Mouse (Mus musculus) embryonic facial prominence, embryonic 14.5 days (tissue): ENCODE results near the gene Gstm6. TPM values are rescaled to one million over a fixed set of nuclear protein-coding genes. Genes with fewer than 3 reads are reported as not detected.

Experiments used
- ATAC-seq: fragments of 200-750 bp; cut with Nextera tagmentation; 2 replicates; pipeline ENCODE4 v1.8.0; 2017; ENCODE audit warnings: low read depth, moderate number of reproducible peaks, moderate TSS enrichment
- DNase-seq: peaks from one replicate; pipeline ENCODE4 v3.0.0-alpha.2; 2015; ENCODE audit warnings: low spot score
- H3K27ac ChIP-seq: fragments of 300-500 bp; sonication (generic); replicated peaks from 2 replicates; pipeline ENCODE4 v1.5.1; 2014; ENCODE audit warnings: low read depth, mild to moderate bottlenecking, low read length, moderate library complexity
- H3K27me3 ChIP-seq: fragments of 300-500 bp; sonication (generic); replicated peaks from 2 replicates; pipeline ENCODE4 v1.6.1; 2014; ENCODE audit warnings: low read length; ENCODE audit not compliant: control insufficient read depth, insufficient read depth
- H3K36me3 ChIP-seq: fragments of 300-500 bp; sonication (generic); 2 replicates; pipeline ENCODE4 v1.6.1; 2014; ENCODE audit warnings: low read length, mixed read lengths; ENCODE audit not compliant: control insufficient read depth, insufficient read depth
- H3K4me1 ChIP-seq: fragments of 300-500 bp; sonication (generic); 2 replicates; pipeline ENCODE4 v1.6.1; 2014; ENCODE audit warnings: antibody characterized with exemption, low read length; ENCODE audit not compliant: control insufficient read depth, insufficient read depth
- H3K4me2 ChIP-seq: fragments of 300-500 bp; sonication (generic); 2 replicates; pipeline ENCODE4 v1.6.1; 2014; ENCODE audit warnings: low read depth, mild to moderate bottlenecking, low read length, moderate library complexity, mixed read lengths
- H3K4me3 ChIP-seq: fragments of 300-500 bp; sonication (generic); 2 replicates; pipeline ENCODE4 v1.5.1; 2014; ENCODE audit warnings: low read depth, mild to moderate bottlenecking, low read length
- H3K9ac ChIP-seq: fragments of 300-500 bp; sonication (generic); 2 replicates; pipeline ENCODE4 v1.6.1; 2014; ENCODE audit warnings: low read depth, mild to moderate bottlenecking, low read length, moderate library complexity, mixed read lengths
- H3K9me3 ChIP-seq: fragments of 300-500 bp; sonication (generic); 2 replicates; pipeline ENCODE4 v1.6.1; 2016; ENCODE audit warnings: low read length; ENCODE audit not compliant: control insufficient read depth
- whole genome bisulfite sequencing: fragments of 180-500 bp; shearing (Covaris S2); extraction: QIAGEN DNeasy Blood & Tissue Kit; methylation state at CpG from one replicate; pipeline ENCODE4 v1.1.7; 2014; 5-methylcytosine and 5-hydroxymethylcytosine counted together
- polyA plus RNA-seq: library from polyadenylated mRNA; unstranded; fragments of >200 nt; fragmentation: Nextera tagmentation; extraction: Ambion mirVana; gene quantifications from 2 replicates; pipeline ENCODE4 v1.2.1, GENCODE M21; 2014

Gene Gstm6
- polyA plus RNA-seq, 1 experiment from 2014 or later: 7.5 TPM

DNA sequence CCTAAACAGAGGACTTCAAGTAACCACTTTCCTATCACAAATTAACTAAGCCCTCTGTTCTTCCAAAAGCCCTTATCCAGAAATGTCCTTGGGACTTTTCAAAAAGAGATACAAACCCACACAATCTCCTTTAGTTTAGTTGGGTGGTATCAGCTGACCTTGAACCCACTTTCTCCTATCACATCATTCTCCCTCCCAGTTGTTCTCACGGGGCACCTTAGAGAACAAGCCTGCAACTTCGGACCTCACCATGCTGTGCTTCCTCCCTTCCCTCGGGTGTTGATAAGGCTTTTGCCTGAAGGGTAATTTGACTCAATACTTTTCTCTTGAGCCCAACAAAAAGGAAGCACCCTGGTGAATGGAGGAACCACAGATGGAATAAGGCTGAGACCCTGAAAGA lies 7.7 kb downstream of the Gstm6 start:
- Histone ChIP-seq H3K4me2 (no peak overlapping the region), H3K27ac (no peak overlapping the region), H3K27me3 (no peaks in the 10 kb centered on the region), H3K4me1 (no peaks in the 10 kb centered on the region), H3K9me3 (no peaks in the 10 kb centered on the region), H3K4me3 (no peak overlapping the region), H3K9ac (no peak overlapping the region), H3K36me3 (no peaks in the 10 kb centered on the region)
- no peak for DNase-seq
- ATAC-seq: no peak
- 58% methylated on average over 3 of the region's 3 CpGs for WGBS

DNA sequence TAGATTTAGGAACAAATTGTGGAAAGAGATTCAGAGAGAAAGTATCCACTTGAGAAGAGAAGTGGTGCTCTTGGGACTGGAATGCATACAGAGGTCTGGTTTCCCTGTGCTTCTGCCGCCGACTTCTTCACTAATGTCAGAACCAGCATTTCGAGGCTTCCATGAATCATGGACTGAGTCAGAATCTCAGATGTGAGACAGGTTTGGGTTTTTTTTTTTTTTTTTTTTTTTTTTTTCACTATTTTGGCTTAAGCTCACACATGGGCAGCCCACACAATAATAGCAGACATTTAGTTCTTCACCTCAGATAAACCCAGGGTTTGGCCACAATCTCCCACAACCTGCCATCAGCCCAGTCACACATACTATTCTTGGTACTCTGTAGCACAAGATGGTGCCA lies 8.3 kb downstream of the Gstm6 start:
- H3K4me1 ChIP-seq: no peaks in the 10 kb centered on the region
- 82% methylated on average over 3 of the region's 3 CpGs for WGBS
- DNase-seq (no peak), ATAC-seq (no peak)
- H3K27me3 ChIP-seq: no peaks in the 10 kb centered on the region
- H3K27ac ChIP-seq: no peak overlapping the region
- H3K9ac ChIP-seq: no peak overlapping the region
- no peaks in the 10 kb centered on the region for H3K36me3 ChIP-seq
- no peak overlapping the region for H3K4me2 ChIP-seq
- no peak overlapping the region for H3K4me3 ChIP-seq
- no peaks in the 10 kb centered on the region for H3K9me3 ChIP-seq

DNA sequence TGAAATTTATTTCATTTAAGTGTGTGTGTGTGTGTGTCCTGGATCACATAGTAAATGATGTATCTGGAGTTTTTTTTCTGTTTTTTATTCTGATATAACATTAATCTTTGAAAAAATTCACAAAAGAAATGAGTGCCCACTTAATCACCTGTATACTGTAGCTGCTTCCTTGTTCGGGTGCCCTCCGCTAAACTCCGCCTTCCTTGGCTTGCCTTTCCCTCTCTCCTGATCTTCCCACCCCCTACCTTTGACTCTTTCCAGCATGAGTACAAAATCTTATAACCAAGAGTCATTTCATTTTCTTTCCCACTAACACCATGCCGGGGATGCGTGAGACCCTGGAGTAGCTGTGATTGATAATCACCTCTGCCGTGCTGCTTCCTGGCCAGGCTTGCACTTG lies 11.4 kb downstream of the Gstm6 start:
- H3K36me3 ChIP-seq: no peaks in the 10 kb centered on the region
- no peak overlapping the region for H3K4me2 ChIP-seq
- H3K4me1 ChIP-seq: no peaks in the 10 kb centered on the region
- H3K27me3 ChIP-seq: no peaks in the 10 kb centered on the region
- H3K9ac ChIP-seq: no peak overlapping the region
- H3K4me3 ChIP-seq: no peak overlapping the region
- peak; percentile 4; the same call in 1 of the 2 replicates for ATAC-seq
- 80% methylated on average over 6 of the region's 6 CpGs for WGBS
- no peak for DNase-seq
- no peaks in the 10 kb centered on the region for H3K9me3 ChIP-seq
- no peak overlapping the region for H3K27ac ChIP-seq

DNA sequence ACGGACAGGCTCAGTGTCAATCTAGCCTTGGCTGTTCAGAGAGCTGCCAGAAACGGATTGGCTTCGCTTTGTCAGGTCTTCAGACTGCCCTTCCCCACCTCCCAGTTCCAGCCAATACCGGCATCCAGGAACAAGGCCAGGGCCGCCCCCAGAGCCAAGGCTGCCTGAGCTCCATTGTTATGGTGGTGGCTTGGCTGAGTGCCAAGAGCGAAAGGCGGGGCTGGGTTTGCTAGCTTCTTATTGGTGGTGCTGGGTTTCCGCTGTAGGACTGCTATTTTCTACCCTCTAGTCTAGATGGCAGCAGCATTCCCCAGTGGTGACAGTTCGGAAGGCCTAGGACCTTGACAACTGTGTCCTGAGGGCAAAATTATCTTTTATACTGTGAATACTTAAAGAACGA lies 11.9 kb downstream of the Gstm6 start, which contains the start of gene Gstm7:
Gene Gstm7 (minus strand): TSS at position 148 of the 400 bp plus-strand sequence.
- H3K27ac ChIP-seq: no peak within 1 kb of the TSS; the same call in 1 of the 2 replicates
- H3K36me3 ChIP-seq: no peaks in the 10 kb centered on the region
- no peaks in the 10 kb centered on the region for H3K9me3 ChIP-seq
- H3K4me3 ChIP-seq: peak within 1 kb of the TSS; percentile 10; the same call in 1 of the 2 replicates
- peak within 1 kb of the TSS; percentile 44 for H3K4me2 ChIP-seq
- H3K9ac ChIP-seq: peak within 1 kb of the TSS; percentile 43
- DNase-seq (peak; percentile 98), ATAC-seq (peak; percentile 97)
- no peaks in the 10 kb centered on the region for H3K27me3 ChIP-seq
- WGBS: 5% methylated on average over 10 of the region's 10 CpGs
- no peaks in the 10 kb centered on the region for H3K4me1 ChIP-seq

DNA sequence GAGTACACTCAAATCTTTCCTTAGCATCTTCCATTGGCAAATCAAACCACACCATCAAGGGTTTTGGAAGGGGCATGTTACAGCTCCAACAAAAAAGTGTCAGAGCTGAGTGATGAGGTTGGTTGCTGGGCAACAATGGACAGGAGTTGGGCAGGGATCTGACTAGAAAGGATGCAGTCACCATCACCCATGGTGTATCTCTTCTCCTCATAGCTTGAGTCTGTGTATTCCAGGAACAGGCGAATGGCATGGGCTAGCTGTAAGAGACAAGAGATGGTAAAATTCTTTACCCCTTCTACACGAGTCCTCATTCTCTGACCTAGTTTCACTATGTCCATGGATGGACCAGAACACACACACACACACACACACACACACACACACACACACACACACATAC lies 12.4 kb downstream of the Gstm6 start:
- 70% methylated on average over 2 of the region's 2 CpGs for WGBS
- Histone ChIP-seq H3K27ac (no peak overlapping the region; the same call in 1 of the 2 replicates), H3K4me2 (peak overlapping the region; percentile 44), H3K9ac (peak overlapping the region; percentile 43), H3K4me1 (no peaks in the 10 kb centered on the region), H3K36me3 (no peaks in the 10 kb centered on the region), H3K27me3 (no peaks in the 10 kb centered on the region), H3K9me3 (no peaks in the 10 kb centered on the region), H3K4me3 (peak overlapping the region; percentile 10; the same call in 1 of the 2 replicates)
- ATAC-seq (no peak), DNase-seq (no peak)

DNA sequence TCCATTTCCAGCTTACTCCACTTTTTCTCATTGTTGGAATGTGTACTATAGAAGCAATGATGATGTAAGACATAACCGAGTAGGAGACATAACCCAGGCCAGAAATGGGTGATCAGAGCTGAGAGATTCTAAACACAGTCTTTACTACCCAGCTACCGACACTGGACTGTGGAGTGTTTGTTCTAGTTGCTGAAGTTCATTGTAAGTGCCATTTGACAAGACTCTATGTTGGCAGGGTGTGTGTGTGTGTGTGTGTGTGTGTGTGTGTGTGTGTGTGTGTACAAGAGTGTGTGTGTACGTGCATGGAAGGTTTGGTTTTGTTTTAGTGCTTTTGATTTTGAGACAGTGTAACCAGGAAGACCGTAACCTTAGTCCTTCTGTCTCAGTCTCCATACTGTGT lies 13.8 kb downstream of the Gstm6 start:
- no peak for DNase-seq
- no peak for ATAC-seq
- no peaks in the 10 kb centered on the region for H3K36me3 ChIP-seq
- no peak overlapping the region for H3K4me2 ChIP-seq
- H3K27me3 ChIP-seq: no peaks in the 10 kb centered on the region
- no peak overlapping the region for H3K27ac ChIP-seq
- no peak overlapping the region for H3K9ac ChIP-seq
- H3K9me3 ChIP-seq: no peaks in the 10 kb centered on the region
- 86% methylated on average over 4 of the region's 4 CpGs for WGBS
- no peaks in the 10 kb centered on the region for H3K4me1 ChIP-seq
- no peak overlapping the region for H3K4me3 ChIP-seq

DNA sequence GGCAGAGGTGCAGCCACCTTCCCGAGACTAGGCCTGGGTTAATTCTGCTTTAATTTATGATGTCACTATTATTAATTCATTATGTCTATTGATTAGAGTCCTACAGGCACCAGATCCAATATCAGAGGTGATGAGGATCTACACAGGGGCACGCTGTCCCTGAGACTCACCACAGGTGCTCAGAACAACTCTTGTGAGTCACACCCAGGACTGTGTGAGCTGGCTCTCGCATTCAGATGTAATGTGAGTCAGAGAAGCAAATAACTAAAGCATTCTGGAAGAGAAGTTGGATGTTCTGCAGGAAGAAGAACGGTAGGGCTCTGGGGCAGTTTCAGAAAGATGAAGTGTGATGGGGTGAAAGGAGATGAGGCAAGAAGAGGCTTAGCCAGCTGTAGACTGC lies 14.3 kb downstream of the Gstm6 start:
- Histone ChIP-seq H3K9ac (no peak overlapping the region), H3K27ac (no peak overlapping the region), H3K36me3 (no peaks in the 10 kb centered on the region), H3K27me3 (no peaks in the 10 kb centered on the region), H3K9me3 (no peaks in the 10 kb centered on the region), H3K4me3 (no peak overlapping the region), H3K4me2 (no peak overlapping the region), H3K4me1 (no peaks in the 10 kb centered on the region)
- 79% methylated on average over 4 of the region's 4 CpGs for WGBS
- DNase-seq (no peak), ATAC-seq (no peak)

DNA sequence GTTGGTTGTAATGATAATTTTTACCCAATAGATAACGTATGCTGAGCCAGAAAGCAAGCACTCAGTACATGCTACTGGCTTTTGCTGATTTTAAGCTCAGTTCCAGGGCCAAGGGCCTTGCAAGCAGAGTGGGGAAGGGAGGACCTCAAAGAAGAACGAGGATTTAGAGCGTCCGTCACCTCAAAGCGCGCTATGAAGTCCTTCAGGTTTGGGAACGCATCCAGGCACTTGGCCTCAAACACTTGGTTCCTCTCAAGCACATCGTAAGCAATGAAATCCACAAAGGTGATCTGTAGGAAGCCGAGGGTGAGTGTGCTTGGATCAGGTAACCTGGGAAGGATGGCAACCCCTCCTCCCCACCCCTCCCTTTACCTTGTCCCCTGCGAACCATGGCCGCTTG lies 14.9 kb downstream of the Gstm6 start:
- no peak for ATAC-seq
- WGBS: 88% methylated on average over 11 of the region's 11 CpGs

DNA sequence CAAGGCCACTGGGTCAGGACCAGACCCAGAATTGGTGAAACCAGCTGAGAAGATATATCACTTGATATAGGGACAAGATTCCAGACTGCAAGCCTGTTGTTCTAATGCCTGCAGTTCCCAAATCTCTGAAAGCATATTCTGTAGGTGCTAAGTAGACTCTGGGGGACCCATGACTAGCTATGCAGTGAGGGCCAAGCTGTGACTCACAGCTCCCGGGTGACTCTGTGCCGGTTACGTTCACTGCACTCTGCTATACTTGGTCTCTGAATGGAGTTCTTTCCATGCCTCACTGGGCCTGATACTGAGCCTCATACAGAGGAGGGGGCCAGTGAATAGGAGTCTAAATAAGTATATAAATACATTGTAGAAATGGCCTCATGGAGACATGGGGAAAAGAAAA lies 15.7 kb downstream of the Gstm6 start:
- Histone ChIP-seq H3K9me3 (no peaks in the 10 kb centered on the region), H3K4me2 (no peak overlapping the region), H3K36me3 (no peaks in the 10 kb centered on the region), H3K9ac (no peak overlapping the region), H3K4me3 (no peak overlapping the region), H3K4me1 (no peaks in the 10 kb centered on the region), H3K27me3 (no peaks in the 10 kb centered on the region), H3K27ac (no peak overlapping the region)
- ATAC-seq: no peak
- no peak for DNase-seq
- WGBS: 77% methylated on average over 3 of the region's 3 CpGs

More for the DNA sequence above, 14.9 kb downstream of the Gstm6 start:
- Histone ChIP-seq H3K4me3 (no peak overlapping the region), H3K27ac (no peak overlapping the region), H3K4me1 (no peaks in the 10 kb centered on the region), H3K9me3 (no peaks in the 10 kb centered on the region), H3K27me3 (no peaks in the 10 kb centered on the region), H3K4me2 (no peak overlapping the region), H3K36me3 (no peaks in the 10 kb centered on the region), H3K9ac (no peak overlapping the region)
- no peak for DNase-seq
